Comparison of ENCODE assay signal across 17 mouse cellular contexts in genomic region chr2:91878387-91879180, GRCm38 (mm10). TPM values are rescaled to one million over a fixed set of nuclear protein-coding genes. Genes with fewer than 3 reads are reported as not detected.
DNase-seq lines count a peak whose midpoint lies in the region; ATAC-seq lines count a peak whose summit lies in the region.
"Had no signal": no experiment of that assay in that cellular context is flagged by ENCODE, and none has a peak within 500 bp of the region (broad histone marks: within the 10 kb centered on the region; RNA-seq: fewer than 3 reads in every experiment).

No protein-coding gene starts in this region.

- H3K4me1 ChIP-seq in midbrain, embryonic 14.5 days (ENCODE audit: control insufficient read depth, insufficient read depth, low read length), result no peaks in the 10 kb centered on the region
- H3K4me1 ChIP-seq in midbrain, embryonic 10.5 days, result peaks cover 10% of the 10 kb centered on the region
- no peaks in the 10 kb centered on the region for H3K4me1 ChIP-seq in forebrain, embryonic 14.5 days (ENCODE audit: control insufficient read depth, insufficient read depth, low read length)
- H3K4me1 ChIP-seq: stomach, embryonic 15.5 days had no signal

- no peaks in the 10 kb centered on the region for H3K27me3 ChIP-seq in midbrain, embryonic 14.5 days (ENCODE audit: control insufficient read depth, insufficient read depth, low read length)
- no peaks in the 10 kb centered on the region for H3K27me3 ChIP-seq in midbrain, embryonic 10.5 days (ENCODE audit: low read depth, poor library complexity, severe bottlenecking)
- no peaks in the 10 kb centered on the region for H3K27me3 ChIP-seq in forebrain, embryonic 14.5 days (replicated peaks; ENCODE audit: control insufficient read depth, insufficient read depth, low read length)
- H3K27me3 ChIP-seq: stomach, embryonic 15.5 days had no signal

- no peak overlapping the region for H3K9ac ChIP-seq in midbrain, embryonic 14.5 days (replicated peaks; ENCODE audit: low read length)
- H3K9ac ChIP-seq in forebrain, embryonic 14.5 days (ENCODE audit: low read length), result peak overlapping the region; percentile 29; the same call in 1 of the 2 replicates
- H3K9ac ChIP-seq: stomach, embryonic 15.5 days had no signal

- ATAC-seq in midbrain, embryonic 14.5 days (ENCODE audit: low FRiP score, low TSS enrichment), result no peak
- peak; percentile 60 for ATAC-seq in forebrain, embryonic 14.5 days
- ATAC-seq: inflammation-experienced regulatory T-cells, adult 6 months had no signal

- DNase-seq in heart, adult 11 months, result peak; percentile 54
- DNase-seq in heart, postnatal 14 days, result no peak
- peak; percentile 20 for DNase-seq in midbrain, embryonic 14.5 days
- no peak for DNase-seq in midbrain, embryonic 10.5 days (ENCODE audit: low spot score)
- peak; percentile 29 for DNase-seq in forebrain, embryonic 14.5 days (ENCODE audit: low spot score)
- peak; percentile 13 for DNase-seq in naive thymus-derived CD4-positive, alpha-beta T cell, adult 2 months (ENCODE audit: low read depth)
- DNase-seq in cerebellum, postnatal 14 days, result no peak
- DNase-seq in adrenal gland, postnatal 14 days, result no peak
- DNase-seq: cerebellum, adult 9-10 months; heart, postnatal 10 days; lung, postnatal 14 days; thymus, postnatal 25 days had no signal

- peaks cover 5% of the 10 kb centered on the region for H3K36me3 ChIP-seq in midbrain, embryonic 14.5 days (ENCODE audit: control insufficient read depth, insufficient read depth, low read length)
- peaks cover 21% of the 10 kb centered on the region for H3K36me3 ChIP-seq in midbrain, embryonic 10.5 days
- peaks cover 8% of the 10 kb centered on the region; the same call in 1 of the 2 replicates for H3K36me3 ChIP-seq in forebrain, embryonic 14.5 days (ENCODE audit: control insufficient read depth, insufficient read depth, low read length)
- H3K36me3 ChIP-seq: stomach, embryonic 15.5 days had no signal

- intact Hi-C loops in heart, postnatal 14 days (cut with DNase I), result no loop called here

- H3K9me3 ChIP-seq in midbrain, embryonic 14.5 days (ENCODE audit: control insufficient read depth, low read length), result no peaks in the 10 kb centered on the region
- no peaks in the 10 kb centered on the region for H3K9me3 ChIP-seq in midbrain, embryonic 10.5 days (replicated peaks)
- H3K9me3 ChIP-seq in forebrain, embryonic 14.5 days (replicated peaks; ENCODE audit: control insufficient read depth, low read length), result no peaks in the 10 kb centered on the region
- H3K9me3 ChIP-seq: stomach, embryonic 15.5 days had no signal

- H3K27ac ChIP-seq in midbrain, embryonic 14.5 days (replicated peaks; ENCODE audit: low read depth, low read length), result 0 out of 2 replicates have a peak overlapping the region, but pooled peaks have one; percentile 14
- H3K27ac ChIP-seq in midbrain, embryonic 10.5 days (replicated peaks), result no peak overlapping the region
- H3K27ac ChIP-seq in forebrain, embryonic 14.5 days (ENCODE audit: low read depth, low read length), result peak overlapping the region; percentile 67
- H3K27ac ChIP-seq: stomach, embryonic 15.5 days had no signal

- WGBS in midbrain, embryonic 14.5 days, result 47% methylated on average over 7 of the region's 7 CpGs
- 79% methylated on average over 7 of the region's 7 CpGs for WGBS in midbrain, embryonic 10.5 days
- 68% methylated on average over 7 of the region's 7 CpGs for WGBS in forebrain, embryonic 14.5 days

- H3K4me3 ChIP-seq in midbrain, embryonic 14.5 days (replicated peaks; ENCODE audit: low read depth, low read length), result no peak overlapping the region
- H3K4me3 ChIP-seq in midbrain, embryonic 10.5 days, result no peak overlapping the region
- no peak overlapping the region for H3K4me3 ChIP-seq in forebrain, embryonic 14.5 days (ENCODE audit: low read depth, low read length)
- H3K4me3 ChIP-seq: stomach, embryonic 15.5 days had no signal

- H3K4me2 ChIP-seq in midbrain, embryonic 14.5 days (ENCODE audit: low read length), result no peak overlapping the region
- H3K4me2 ChIP-seq in forebrain, embryonic 14.5 days (ENCODE audit: low read length), result no peak overlapping the region
- H3K4me2 ChIP-seq: liver, embryonic 11.5 days; stomach, embryonic 15.5 days had no signal

RNA-seq across cellular contexts. Expression of gene Chrm4, which starts 48.5 kb away (rescaled TPM):
- total RNA-seq in heart, postnatal 14 days (2021), result not detected
- 0.34 and 0.65 TPM in 2 replicates for polyA plus RNA-seq in midbrain, embryonic 14.5 days (2014; fragmentation: Nextera tagmentation; extraction: Ambion mirVana)
- 0.81 and 1.0 TPM in 2 replicates for polyA plus RNA-seq in midbrain, embryonic 10.5 days (2016; fragmentation: Nextera tagmentation; extraction: Ambion mirVana)
- 0.83 and 1.2 TPM in 2 replicates for polyA plus RNA-seq in forebrain, embryonic 14.5 days (2014; fragmentation: Nextera tagmentation; extraction: Ambion mirVana)
- 1.2 and 1.5 TPM in 2 replicates for total RNA-seq in adrenal gland, postnatal 14 days (2021)
- total RNA-seq: monocyte, adult 5-6 weeks had no signal
- polyA plus RNA-seq: kidney, embryonic 14.5 days had no signal

RNA-seq across cellular contexts. Expression of gene Mdk, which starts 53.5 kb away (rescaled TPM):
- 10 to 100 TPM; 15.7 to 16.8 TPM for total RNA-seq in heart, postnatal 14 days (2021)
- polyA plus RNA-seq in midbrain, embryonic 14.5 days (2014; fragmentation: Nextera tagmentation; extraction: Ambion mirVana), result 131 and 196 TPM in 2 replicates
- polyA plus RNA-seq in midbrain, embryonic 10.5 days (2016; fragmentation: Nextera tagmentation; extraction: Ambion mirVana), result 1,290 and 1,659 TPM in 2 replicates
- 349 and 462 TPM in 2 replicates for polyA plus RNA-seq in forebrain, embryonic 14.5 days (2014; fragmentation: Nextera tagmentation; extraction: Ambion mirVana)
- total RNA-seq in adrenal gland, postnatal 14 days (2021), result 14.6 and 17.5 TPM in 2 replicates
- total RNA-seq: monocyte, adult 5-6 weeks had no signal

Comparison
In these comparisons a context has a peak if more than half of its experiments do, and no peak if none do; other contexts are left out.
1. DNase-seq: peak in heart, adult 11 months (single experiment), midbrain, embryonic 14.5 days (single experiment), forebrain, embryonic 14.5 days (single experiment) and naive thymus-derived CD4-positive, alpha-beta T cell, adult 2 months (single experiment); none in heart, postnatal 14 days (0 of 2), midbrain, embryonic 10.5 days (single experiment), cerebellum, postnatal 14 days (0 of 2) and adrenal gland, postnatal 14 days (single experiment).